7 mouse cellular contexts compared by ENCODE assay signal in the genomic region with DNA sequence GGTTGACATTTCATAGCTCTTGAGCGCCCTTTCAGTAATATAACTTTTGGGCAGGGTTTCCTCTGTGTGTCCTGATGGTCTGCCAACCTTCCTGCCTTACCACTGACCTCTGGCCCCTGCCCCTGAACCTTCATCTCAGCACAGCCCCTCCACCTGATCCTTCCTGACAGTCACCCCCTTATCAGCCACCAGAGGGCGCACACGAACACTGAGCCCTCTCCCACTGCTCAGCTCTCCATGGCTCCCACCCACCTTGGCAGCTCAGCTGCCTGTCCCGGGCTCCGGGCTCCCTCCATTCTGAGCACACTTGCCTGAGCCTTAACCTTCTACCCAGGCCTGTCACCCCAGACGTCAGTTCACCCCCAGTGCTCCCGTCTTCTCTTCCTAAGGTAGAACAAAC. TPM values are rescaled to one million over a fixed set of nuclear protein-coding genes. Genes with fewer than 3 reads are reported as not detected.
DNase-seq lines count a peak whose midpoint lies in the region; ATAC-seq and TF ChIP-seq lines count a peak whose summit lies in the region.

No protein-coding gene starts in this region.

- TF ChIP-seq POLR2A in liver, adult 2 months (IDR thresholded peaks at IDR 0.05; ENCODE audit: extremely low read depth, insufficient read depth, low read length): no peak
- TF ChIP-seq POLR2A in spleen, adult 2 months (IDR thresholded peaks at IDR 0.05; ENCODE audit: low read depth, low read length): no peak

- peaks cover 31% of the 10 kb centered on the region for H3K4me1 ChIP-seq in liver, adult 2 months (ENCODE audit: control insufficient read depth, insufficient read depth, low read length)
- H3K4me1 ChIP-seq in liver, embryonic 11.5 days (replicated peaks; ENCODE audit: control insufficient read depth, insufficient read depth, low read length): peaks cover 38% of the 10 kb centered on the region
- peaks cover 23% of the 10 kb centered on the region; the same call in 1 of the 2 replicates for H3K4me1 ChIP-seq in spleen, adult 2 months (ENCODE audit: control insufficient read depth, insufficient read depth, insufficient read length)

- TF ChIP-seq CTCF in liver, adult 2 months (IDR thresholded peaks at IDR 0.05; ENCODE audit: low read depth, low read length): peak; percentile 95
- peak; percentile 94 for TF ChIP-seq CTCF in spleen, adult 2 months (IDR thresholded peaks at IDR 0.05; ENCODE audit: extremely low read depth, insufficient read depth, insufficient read length, insufficient replicate concordance)

- DNase-seq in liver, adult 2 months (ENCODE audit: extremely low read depth, low read depth, low spot score): peak; percentile 66
- DNase-seq in liver, embryonic 11.5 days (ENCODE audit: low spot score): no peak
- peak; percentile 87 for DNase-seq in R1 (ENCODE audit: low read depth, low spot score)
- DNase-seq in cerebellum, postnatal 14 days: peak; percentile 79 to 80
- peak; percentile 80 for DNase-seq in heart, postnatal 4 days
- peak; percentile 65 to 72 for DNase-seq in lung, adult 18-20 months
- DNase-seq in spleen, adult 2 months (ENCODE audit: low read depth in 1 of 2, low spot score in 2 of 2): peak in 1 of 2 experiments; percentile 54

- no peaks in the 10 kb centered on the region for H3K36me3 ChIP-seq in liver, adult 2 months (ENCODE audit: control insufficient read depth, insufficient read depth, low read length)
- H3K36me3 ChIP-seq in liver, embryonic 11.5 days (ENCODE audit: control insufficient read depth, insufficient read depth, low read length): no peaks in the 10 kb centered on the region
- no peaks in the 10 kb centered on the region for H3K36me3 ChIP-seq in spleen, adult 2 months (ENCODE audit: control insufficient read depth, insufficient read depth, low read length)

- no peak overlapping the region for H3K4me2 ChIP-seq in liver, embryonic 11.5 days

- under 1% methylated on average over 7 of the region's 7 CpGs for WGBS in liver, adult 2 months
- 4% methylated on average over 7 of the region's 7 CpGs for WGBS in liver, embryonic 11.5 days
- WGBS in spleen, adult 2 months: 14% methylated on average over 7 of the region's 7 CpGs

- H3K27ac ChIP-seq in liver, adult 2 months (replicated peaks; ENCODE audit: insufficient read depth, low read depth, low read length): peak overlapping the region; percentile 57
- H3K27ac ChIP-seq in liver, embryonic 11.5 days (ENCODE audit: low read depth, low read length): no peak overlapping the region
- no peak overlapping the region for H3K27ac ChIP-seq in spleen, adult 2 months (ENCODE audit: insufficient read depth, low read length)

- peaks cover 31% of the 10 kb centered on the region; the same call in 1 of the 2 replicates for H3K79me2 ChIP-seq in liver, adult 2 months (ENCODE audit: control insufficient read depth, insufficient read depth, low read length)

- no peaks in the 10 kb centered on the region for H3K9me3 ChIP-seq in liver, embryonic 11.5 days (ENCODE audit: control insufficient read depth, low read length)

- H3K9ac ChIP-seq in liver, adult 2 months (ENCODE audit: low read depth, low read length): peak overlapping the region; percentile 7; the same call in 1 of the 2 replicates
- H3K9ac ChIP-seq in liver, embryonic 11.5 days (ENCODE audit: low read depth, low read length): no peak overlapping the region

- no peak for ATAC-seq in liver, embryonic 11.5 days (replicated peaks; ENCODE audit: low FRiP score)

- peak overlapping the region; percentile 11; the same call in 1 of the 2 replicates for H3K4me3 ChIP-seq in liver, adult 2 months (ENCODE audit: insufficient read depth, low read depth, low read length)
- H3K4me3 ChIP-seq in liver, embryonic 11.5 days (ENCODE audit: low read depth, low read length): no peak overlapping the region
- no peak overlapping the region for H3K4me3 ChIP-seq in spleen, adult 2 months (ENCODE audit: extremely low read depth, insufficient read depth, insufficient read length)

- H3K27me3 ChIP-seq in liver, adult 2 months (ENCODE audit: control insufficient read depth, insufficient read depth, low read length): no peaks in the 10 kb centered on the region
- H3K27me3 ChIP-seq in liver, embryonic 11.5 days (replicated peaks; ENCODE audit: control insufficient read depth, insufficient read depth, low read length): peaks cover 25% of the 10 kb centered on the region
- H3K27me3 ChIP-seq in spleen, adult 2 months (ENCODE audit: control insufficient read depth, insufficient read depth, low read length): no peaks in the 10 kb centered on the region

RNA-seq across cellular contexts. Expression of a gene that starts 2.1 kb away (rescaled TPM):
- total RNA-seq in liver, adult 2 months (2014; rRNA removed): 7.6 and 7.7 TPM in 2 replicates
- polyA plus RNA-seq in liver, adult 2 months (2012; rRNA removed): 24.2 and 32.0 TPM in 2 replicates
- 1.8 TPM in 2 replicates for polyA plus RNA-seq in liver, embryonic 11.5 days (2014; fragmentation: Nextera tagmentation; extraction: Ambion mirVana)
- total RNA-seq in heart, postnatal 4 days (2021): under 1 TPM in 1 of 2 experiments, not detected in 1; 0.50 TPM
- polyA plus RNA-seq in spleen, adult 2 months (2012; rRNA removed): 8.1 and 10.6 TPM in 2 replicates

RNA-seq across cellular contexts. Expression of a gene that starts 3.5 kb away (rescaled TPM):
- total RNA-seq in liver, adult 2 months (2014; rRNA removed): 7.4 and 10.0 TPM in 2 replicates
- 25.8 and 30.1 TPM in 2 replicates for polyA plus RNA-seq in liver, adult 2 months (2012; rRNA removed)
- polyA plus RNA-seq in liver, embryonic 11.5 days (2014; fragmentation: Nextera tagmentation; extraction: Ambion mirVana): 40.0 and 42.5 TPM in 2 replicates
- 10 to 100 TPM; 52.0 to 55.4 TPM for total RNA-seq in heart, postnatal 4 days (2021)
- 93.2 and 111 TPM in 2 replicates for polyA plus RNA-seq in spleen, adult 2 months (2012; rRNA removed)

RNA-seq across cellular contexts. Expression of a gene that starts 22.5 kb away (rescaled TPM):
- 30.5 and 44.1 TPM in 2 replicates for total RNA-seq in liver, adult 2 months (2014; rRNA removed)
- 132 and 143 TPM in 2 replicates for polyA plus RNA-seq in liver, adult 2 months (2012; rRNA removed)
- polyA plus RNA-seq in liver, embryonic 11.5 days (2014; fragmentation: Nextera tagmentation; extraction: Ambion mirVana): 47.5 and 55.0 TPM in 2 replicates
- 10 to 100 TPM; 49.0 to 53.0 TPM for total RNA-seq in heart, postnatal 4 days (2021)
- polyA plus RNA-seq in spleen, adult 2 months (2012; rRNA removed): 63.0 and 77.1 TPM in 2 replicates

RNA-seq across cellular contexts. Expression of a gene that starts 22.5 kb away (rescaled TPM):
- 52.1 and 65.9 TPM in 2 replicates for total RNA-seq in liver, adult 2 months (2014; rRNA removed)
- 66.6 and 85.9 TPM in 2 replicates for polyA plus RNA-seq in liver, adult 2 months (2012; rRNA removed)
- 226 and 233 TPM in 2 replicates for polyA plus RNA-seq in liver, embryonic 11.5 days (2014; fragmentation: Nextera tagmentation; extraction: Ambion mirVana)
- 100 to 1,000 TPM; 118 to 125 TPM for total RNA-seq in heart, postnatal 4 days (2021)
- polyA plus RNA-seq in spleen, adult 2 months (2012; rRNA removed): 63.6 and 86.9 TPM in 2 replicates

RNA-seq across cellular contexts. Expression of a gene that starts 31.6 kb away (rescaled TPM):
- total RNA-seq in liver, adult 2 months (2014; rRNA removed): 5.0 and 5.7 TPM in 2 replicates
- 12.8 and 14.1 TPM in 2 replicates for polyA plus RNA-seq in liver, adult 2 months (2012; rRNA removed)
- polyA plus RNA-seq in liver, embryonic 11.5 days (2014; fragmentation: Nextera tagmentation; extraction: Ambion mirVana): 49.9 and 51.9 TPM in 2 replicates
- 10 to 100 TPM; 20.7 to 21.0 TPM for total RNA-seq in heart, postnatal 4 days (2021)
- 38.6 and 44.8 TPM in 2 replicates for polyA plus RNA-seq in spleen, adult 2 months (2012; rRNA removed)
